Mouse (Mus musculus) cortical plate, adult 2 months (tissue): ENCODE results near the gene Mrpl9.

ENCODE experiments used
- CTCF ChIP-seq: fragments of 200-500 bp; IDR thresholded peaks from 2 replicates; pipeline ENCODE4 v1.5.1; 2011; ENCODE audit warnings: mild to moderate bottlenecking, control low read depth, low read length; ENCODE audit not compliant: insufficient read depth; ENCODE audit errors: extremely low read depth
- POLR2A ChIP-seq: fragments of 200-500 bp; IDR thresholded peaks from 2 replicates; pipeline ENCODE4 v1.6.1; 2011; ENCODE audit warnings: mild to moderate bottlenecking, low read length, control low read depth; ENCODE audit not compliant: insufficient read depth; ENCODE audit errors: extremely low read depth

- TF ChIP-seq POLR2A (no peak), CTCF (no peak)
Observed at GRCm38 (mm10) chr3:94482764-94483385, 39.8 kb downstream of the Mrpl9 start.
